9 mouse cellular contexts compared by ENCODE assay signal in the genomic region with DNA sequence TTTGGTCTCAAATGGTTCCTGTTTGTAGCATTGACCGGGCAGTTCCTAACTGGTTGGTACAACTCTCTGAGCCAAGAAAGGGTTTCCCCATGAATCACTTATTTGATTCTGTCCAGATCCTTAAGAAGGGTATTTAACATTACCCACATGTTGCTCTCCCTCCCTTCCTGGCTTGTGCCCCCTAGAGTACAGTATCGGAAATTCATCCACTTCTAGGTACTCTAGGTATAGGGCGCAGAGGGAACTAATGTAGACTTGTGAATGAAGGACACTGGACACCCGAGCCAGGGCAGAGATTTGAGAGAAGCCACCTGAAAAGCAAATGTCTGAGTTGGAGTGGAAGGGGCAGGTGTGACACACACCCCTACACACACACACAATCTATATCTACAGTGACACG. TPM values are rescaled to one million over a fixed set of nuclear protein-coding genes. Genes with fewer than 3 reads are reported as not detected.
DNase-seq lines count a peak whose midpoint lies in the region; ATAC-seq and TF ChIP-seq lines count a peak whose summit lies in the region.
"Had no signal": no experiment of that assay in that cellular context is flagged by ENCODE, and none has a peak within 500 bp of the region (broad histone marks: within the 10 kb centered on the region; RNA-seq: fewer than 3 reads in every experiment).

No protein-coding gene starts in this region.

- intact Hi-C loops in left cerebral cortex, postnatal 10 days (cut with DNase I) = loop anchor here (5.0 kb wide), 1 partner anchor 451 kb away; no protein-coding TSS in a partner anchor

- no peak overlapping the region for H3K9ac ChIP-seq in lung, embryonic 14.5 days
- no peak overlapping the region for H3K9ac ChIP-seq in heart, embryonic 11.5 days (ENCODE audit: low read depth, low read length)

- DNase-seq in cerebellum, adult 11-12 months = peak; percentile 42
- no peak for DNase-seq in cerebellum, adult 11 months
- peak; percentile 56 for DNase-seq in lung, embryonic 14.5 days
- no peak for DNase-seq in lung, adult 18-20 months
- DNase-seq in c-Kit-positive CD71-positive TER-119-positive erythroid progenitor cells, embryonic 14.5 days (ENCODE audit: low spot score) = peak; percentile 22
- DNase-seq in retina, embryonic 14.5 days (ENCODE audit: low spot score) = peak; percentile 68
- DNase-seq in left cerebral cortex, postnatal 10 days (ENCODE audit: extremely low spot score in 1 of 2, low spot score in 2 of 2) = no peak

- no peaks in the 10 kb centered on the region for H3K36me3 ChIP-seq in lung, embryonic 14.5 days (ENCODE audit: insufficient read depth)
- no peaks in the 10 kb centered on the region for H3K36me3 ChIP-seq in heart, embryonic 11.5 days (ENCODE audit: control insufficient read depth, insufficient read depth, low read length)
- H3K36me3 ChIP-seq: heart, embryonic 13.5 days had no signal

- no peak overlapping the region for H3K4me3 ChIP-seq in lung, embryonic 14.5 days (ENCODE audit: low read depth, low read length)
- H3K4me3 ChIP-seq in heart, embryonic 11.5 days (ENCODE audit: low read depth, low read length) = no peak overlapping the region

- no peaks in the 10 kb centered on the region for H3K4me1 ChIP-seq in lung, embryonic 14.5 days (ENCODE audit: insufficient read depth)
- H3K4me1 ChIP-seq in heart, embryonic 11.5 days (ENCODE audit: control insufficient read depth, insufficient read depth, low read length) = peaks cover 6% of the 10 kb centered on the region

- TF ChIP-seq CTCF in lung, embryonic 14.5 days (IDR thresholded peaks at IDR 0.05; ENCODE audit: low read depth) = peak; percentile 68

- no peak for ATAC-seq in lung, embryonic 14.5 days (ENCODE audit: insufficient read depth)
- ATAC-seq in heart, embryonic 11.5 days (replicated peaks; ENCODE audit: insufficient number of reproducible peaks, low FRiP score, low TSS enrichment) = no peak

- 28% methylated on average over 5 of the region's 5 CpGs for WGBS in lung, embryonic 14.5 days
- 24% methylated on average over 5 of the region's 5 CpGs for WGBS in heart, embryonic 11.5 days (ENCODE audit: insufficient replicate concordance)

- peaks cover 44% of the 10 kb centered on the region for H3K27me3 ChIP-seq in lung, embryonic 14.5 days (ENCODE audit: insufficient read depth, low read length)
- H3K27me3 ChIP-seq in heart, embryonic 11.5 days (ENCODE audit: control insufficient read depth, insufficient read depth, low read length) = peaks cover 49% of the 10 kb centered on the region

- H3K27ac ChIP-seq in lung, embryonic 14.5 days (ENCODE audit: low read depth) = no peak overlapping the region
- H3K27ac ChIP-seq in heart, embryonic 11.5 days (ENCODE audit: low read depth, low read length) = no peak overlapping the region
- H3K27ac ChIP-seq: heart, embryonic 13.5 days had no signal

- no peak overlapping the region for H3K4me2 ChIP-seq in lung, embryonic 14.5 days
- H3K4me2 ChIP-seq in heart, embryonic 11.5 days = no peak overlapping the region

- H3K9me3 ChIP-seq in lung, embryonic 14.5 days (ENCODE audit: low read depth, low read length) = no peaks in the 10 kb centered on the region
- no peaks in the 10 kb centered on the region for H3K9me3 ChIP-seq in heart, embryonic 11.5 days (replicated peaks; ENCODE audit: control insufficient read depth, low read length)

RNA-seq across cellular contexts. Expression of gene Lhx2, which starts 39.3 kb away (rescaled TPM):
- polyA plus RNA-seq in lung, embryonic 14.5 days (2014; fragmentation: Nextera tagmentation; extraction: Ambion mirVana) = 0.20 and 0.39 TPM in 2 replicates
- 10 to 100 TPM; 76.1 to 77.7 TPM for total RNA-seq in left cerebral cortex, postnatal 10 days (2021)
- polyA plus RNA-seq in heart, embryonic 11.5 days (2014; fragmentation: Nextera tagmentation; extraction: Ambion mirVana) = 0.49 and 0.68 TPM in 2 replicates

Comparison
In these comparisons a context has a peak if more than half of its experiments do, and no peak if none do; other contexts are left out.
1. DNase-seq: peak in cerebellum, adult 11-12 months (single experiment), lung, embryonic 14.5 days (single experiment), c-Kit-positive CD71-positive TER-119-positive erythroid progenitor cells, embryonic 14.5 days (single experiment) and retina, embryonic 14.5 days (single experiment); none in cerebellum, adult 11 months (single experiment), lung, adult 18-20 months (0 of 2) and left cerebral cortex, postnatal 10 days (0 of 2).